Mouse (Mus musculus) kidney, postnatal 0 days (tissue): ENCODE measurements around the gene Scamp2. TPM values are rescaled to one million over a fixed set of nuclear protein-coding genes. Genes with fewer than 3 reads are reported as not detected.

Source experiments
- ATAC-seq: fragments of 200-750 bp; cut with Nextera tagmentation; replicated peaks from 2 replicates; pipeline ENCODE4 v1.8.0; 2017; ENCODE audit warnings: low read depth, moderate number of reproducible peaks, moderate TSS enrichment, moderate library complexity; ENCODE audit not compliant: low FRiP score
- DNase-seq: peaks from one replicate; pipeline ENCODE4 v3.0.0-alpha.2; 2016; ENCODE audit warnings: low spot score
- H3K27ac ChIP-seq: fragments of 300-500 bp; sonication (generic); 2 replicates; pipeline ENCODE4 v1.5.1; 2014; ENCODE audit warnings: mild to moderate bottlenecking
- H3K27me3 ChIP-seq: fragments of 300-500 bp; sonication (generic); 2 replicates; pipeline ENCODE4 v1.6.1; 2014; ENCODE audit warnings: low read length, mixed read lengths; ENCODE audit not compliant: insufficient read depth
- H3K36me3 ChIP-seq: fragments of 300-500 bp; sonication (generic); 2 replicates; pipeline ENCODE4 v1.6.1; 2014; ENCODE audit warnings: low read length, mixed read lengths; ENCODE audit not compliant: insufficient read depth
- H3K4me1 ChIP-seq: fragments of 300-500 bp; sonication (generic); replicated peaks from 2 replicates; pipeline ENCODE4 v1.6.1; 2014; ENCODE audit warnings: antibody characterized with exemption, low read length, mixed read lengths; ENCODE audit not compliant: insufficient read depth
- H3K4me2 ChIP-seq: fragments of 300-500 bp; sonication (generic); 2 replicates; pipeline ENCODE4 v1.6.1; 2014; ENCODE audit warnings: mild to moderate bottlenecking, low read length, moderate library complexity, mixed read lengths
- H3K4me3 ChIP-seq: fragments of 300-500 bp; sonication (generic); replicated peaks from 2 replicates; pipeline ENCODE4 v1.5.1; 2014; ENCODE audit warnings: low read depth, low read length
- H3K9ac ChIP-seq: fragments of 300-500 bp; sonication (generic); 2 replicates; pipeline ENCODE4 v1.6.1; 2014; ENCODE audit warnings: low read depth, low read length
- H3K9me3 ChIP-seq: fragments of 300-500 bp; sonication (generic); replicated peaks from 2 replicates; pipeline ENCODE4 v1.6.1; 2016; ENCODE audit warnings: low read length, inconsistent platforms, mixed read lengths
- CTCF ChIP-seq: IDR thresholded peaks from 2 replicates; pipeline ENCODE4 v1.5.1; 2016; ENCODE audit warnings: antibody characterized with exemption, low read depth, mild to moderate bottlenecking, moderate library complexity
- WGBS: fragments of 180-500 bp; shearing (Covaris S2); extraction: QIAGEN DNeasy Blood & Tissue Kit; methylation state at CpG from one replicate; pipeline ENCODE4 v1.1.7; 2014; 5-methylcytosine and 5-hydroxymethylcytosine counted together
- polyA plus RNA-seq: library from polyadenylated mRNA; unstranded; fragments of >200 nt; fragmentation: Nextera tagmentation; extraction: Ambion mirVana; gene quantifications from 2 replicates; pipeline ENCODE4 v1.2.1, GENCODE M21; 2015

Gene Scamp2
- polyA plus RNA-seq, 1 experiment from 2014 or later, result 100 TPM

- Histone ChIP-seq H3K27me3 (no peaks in the 10 kb centered on the region), H3K9ac (no peak overlapping the region), H3K4me2 (no peak overlapping the region), H3K36me3 (peaks cover 47% of the 10 kb centered on the region), H3K9me3 (no peaks in the 10 kb centered on the region), H3K27ac (no peak overlapping the region), H3K4me1 (no peaks in the 10 kb centered on the region), H3K4me3 (no peak overlapping the region)
- DNase-seq (no peak), ATAC-seq (no peak)
- no peak for TF ChIP-seq CTCF
- 92% methylated on average over 11 of the region's 11 CpGs for WGBS
Observed at GRCm38 (mm10) chr9:57627892-57628291, 67.1 kb downstream of the Scamp2 start.

- DNase-seq, result no peak
- Histone ChIP-seq H3K4me3 (no peak overlapping the region), H3K4me2 (no peak overlapping the region), H3K27ac (no peak overlapping the region), H3K36me3 (peaks cover 47% of the 10 kb centered on the region), H3K4me1 (no peaks in the 10 kb centered on the region), H3K9ac (no peak overlapping the region), H3K9me3 (no peaks in the 10 kb centered on the region), H3K27me3 (no peaks in the 10 kb centered on the region)
- no peak for TF ChIP-seq CTCF
- 95% methylated on average over 12 of the region's 12 CpGs for WGBS
- 0 out of 2 replicates have a peak, but pooled peaks have one; percentile 5 for ATAC-seq
Observed at GRCm38 (mm10) chr9:57628717-57629116, 68.0 kb downstream of the Scamp2 start.

GRCm38 (mm10) chr9:57629118-57629874 lies 68.6 kb downstream of the Scamp2 start:
- Histone ChIP-seq H3K27me3 (no peaks in the 10 kb centered on the region), H3K4me3 (no peak overlapping the region), H3K9ac (no peak overlapping the region), H3K4me2 (no peak overlapping the region), H3K36me3 (peaks cover 47% of the 10 kb centered on the region), H3K9me3 (no peaks in the 10 kb centered on the region), H3K27ac (no peak overlapping the region), H3K4me1 (no peaks in the 10 kb centered on the region)
- DNase-seq, result peak; percentile 77
- ATAC-seq, result peak; percentile 67
- 59% methylated on average over 14 of the region's 14 CpGs for WGBS
- peak; percentile 99 for TF ChIP-seq CTCF

GRCm38 (mm10) chr9:57633481-57634024 lies 72.8 kb downstream of the Scamp2 start:
- no peak for DNase-seq

GRCm38 (mm10) chr9:57637272-57637671 lies 76.5 kb downstream of the Scamp2 start:
- no peak for TF ChIP-seq CTCF
- 0 out of 2 replicates have a peak overlapping the region, but pooled peaks have one; percentile 4 for H3K4me2 ChIP-seq
- WGBS, result 50% methylated on average over 3 of the region's 3 CpGs
- no peaks in the 10 kb centered on the region for H3K36me3 ChIP-seq
- no peak overlapping the region for H3K4me3 ChIP-seq
- H3K27ac ChIP-seq, result peak overlapping the region; percentile 83
- H3K27me3 ChIP-seq, result no peaks in the 10 kb centered on the region
- ATAC-seq, result no peak
- H3K9me3 ChIP-seq, result no peaks in the 10 kb centered on the region
- no peak for DNase-seq
- no peak overlapping the region for H3K9ac ChIP-seq
- H3K4me1 ChIP-seq, result peaks cover 42% of the 10 kb centered on the region

More at GRCm38 (mm10) chr9:57633481-57634024, 72.8 kb downstream of the Scamp2 start:
- peak; percentile 15; the same call in 1 of the 2 replicates for TF ChIP-seq CTCF
- ATAC-seq, result no peak
- Histone ChIP-seq H3K4me1 (peaks cover 16% of the 10 kb centered on the region), H3K4me2 (no peak overlapping the region), H3K9me3 (no peaks in the 10 kb centered on the region), H3K36me3 (peaks cover 18% of the 10 kb centered on the region), H3K4me3 (no peak overlapping the region), H3K27ac (no peak overlapping the region), H3K9ac (no peak overlapping the region), H3K27me3 (no peaks in the 10 kb centered on the region)
- WGBS, result 58% methylated on average over 4 of the region's 4 CpGs

GRCm38 (mm10) chr9:57637741-57638322 lies 77.1 kb downstream of the Scamp2 start:
- no peak overlapping the region for H3K4me3 ChIP-seq
- ATAC-seq (peak; percentile 55; the same call in 1 of the 2 replicates), DNase-seq (peak; percentile 83)
- no peaks in the 10 kb centered on the region for H3K27me3 ChIP-seq
- H3K36me3 ChIP-seq, result no peaks in the 10 kb centered on the region
- 7% methylated on average over 6 of the region's 6 CpGs for WGBS
- no peaks in the 10 kb centered on the region for H3K9me3 ChIP-seq
- TF ChIP-seq CTCF, result no peak
- peak overlapping the region; percentile 83 for H3K27ac ChIP-seq
- H3K4me1 ChIP-seq, result peaks cover 43% of the 10 kb centered on the region
- no peak overlapping the region for H3K9ac ChIP-seq
- H3K4me2 ChIP-seq, result peak overlapping the region; percentile 4

Other genes with a start within 250 kb of the Scamp2 start
- gene Ppcdc, start 120.8 kb upstream of the Scamp2 start, polyA plus RNA-seq, result 29.6 and 34.8 TPM in 2 replicates
- 18.3 and 19.4 TPM in 2 replicates for gene Scamp5, start 92.9 kb upstream of the Scamp2 start, polyA plus RNA-seq
- gene Rpp25, start 56.9 kb upstream of the Scamp2 start, polyA plus RNA-seq, result 3.8 and 4.2 TPM in 2 replicates
- 1,314 and 1,348 TPM in 2 replicates for gene Cox5a, start 39.7 kb upstream of the Scamp2 start, polyA plus RNA-seq
- 13.6 and 15.1 TPM in 2 replicates for gene Fam219b, start 23.4 kb upstream of the Scamp2 start, polyA plus RNA-seq
- 34.5 and 35.9 TPM in 2 replicates for gene Mpi, start 8.2 kb upstream of the Scamp2 start, polyA plus RNA-seq
- 8.0 and 8.4 TPM in 2 replicates for gene Ulk3, start 28.5 kb downstream of the Scamp2 start, polyA plus RNA-seq
- 0.04 TPM in 1 of 2 replicates, not detected in the other for gene Cplx3, start 45.3 kb downstream of the Scamp2 start, polyA plus RNA-seq
- gene Lman1l, start 59.8 kb downstream of the Scamp2 start, polyA plus RNA-seq, result not detected in 2 replicates
- gene Csk, start 92.7 kb downstream of the Scamp2 start, polyA plus RNA-seq, result 23.9 and 25.2 TPM in 2 replicates
- gene Cyp1a2, start 122.8 kb downstream of the Scamp2 start, polyA plus RNA-seq, result not detected in 2 replicates
- 0.29 and 0.34 TPM in 2 replicates for gene Cyp1a1, start 127.0 kb downstream of the Scamp2 start, polyA plus RNA-seq
- 23.1 and 26.4 TPM in 2 replicates for gene Edc3, start 147.6 kb downstream of the Scamp2 start, polyA plus RNA-seq
- gene Clk3, start 204.9 kb downstream of the Scamp2 start, polyA plus RNA-seq, result 50.3 and 51.7 TPM in 2 replicates